Mouse (Mus musculus) hindbrain, embryonic 15.5 days (tissue): ENCODE data around the gene Gm20481. TPM values are rescaled to one million over a fixed set of nuclear protein-coding genes. Genes with fewer than 3 reads are reported as not detected.
"Not testable (repeated sequence)": the region's sequence is repeated elsewhere in the genome, so short reads cannot be mapped to it uniquely, and the experiment has no call there.

Experiments
- ATAC-seq: fragments of 200-750 bp; cut with Nextera tagmentation; 2 replicates; pipeline ENCODE4 v1.8.0; 2017; ENCODE audit warnings: low read depth, moderate number of reproducible peaks, moderate TSS enrichment; ENCODE audit not compliant: low FRiP score
- H3K27ac ChIP-seq: fragments of 300-500 bp; sonication (generic); replicated peaks from 2 replicates; pipeline ENCODE4 v1.5.1; 2015; ENCODE audit warnings: mild to moderate bottlenecking, inconsistent platforms
- H3K27me3 ChIP-seq: fragments of 300-500 bp; sonication (generic); 2 replicates; pipeline ENCODE4 v1.6.1; 2015; ENCODE audit warnings: control low read depth, inconsistent platforms
- H3K36me3 ChIP-seq: fragments of 300-500 bp; sonication (generic); 2 replicates; pipeline ENCODE4 v1.6.1; 2015; ENCODE audit warnings: control low read depth, inconsistent platforms
- H3K4me1 ChIP-seq: fragments of 300-500 bp; sonication (generic); replicated peaks from 2 replicates; pipeline ENCODE4 v1.6.1; 2015; ENCODE audit warnings: control low read depth, inconsistent platforms
- H3K4me2 ChIP-seq: fragments of 300-500 bp; sonication (generic); 2 replicates; pipeline ENCODE4 v1.6.1; 2015; ENCODE audit warnings: moderate library complexity, mild to moderate bottlenecking, inconsistent platforms
- H3K4me3 ChIP-seq: fragments of 300-500 bp; sonication (generic); 2 replicates; pipeline ENCODE4 v1.5.1; 2015; ENCODE audit warnings: mild to moderate bottlenecking, inconsistent platforms
- H3K9ac ChIP-seq: fragments of 300-500 bp; sonication (generic); 2 replicates; pipeline ENCODE4 v1.6.1; 2015; ENCODE audit warnings: inconsistent platforms
- H3K9me3 ChIP-seq: fragments of 300-500 bp; sonication (generic); 2 replicates; pipeline ENCODE4 v1.6.1; 2016; ENCODE audit warnings: control low read depth, inconsistent platforms
- WGBS: fragments of 180-500 bp; shearing (Covaris S2); methylation state at CpG from one replicate; pipeline ENCODE4 v1.1.7; 2015; 5-methylcytosine and 5-hydroxymethylcytosine counted together
- polyA plus RNA-seq: library from polyadenylated mRNA; unstranded; fragments of >200 nt; fragmentation: Nextera tagmentation; extraction: Ambion mirVana; gene quantifications from 2 replicates; pipeline ENCODE4 v1.2.1, GENCODE M21; 2015

Gene Gm20481
- polyA plus RNA-seq, 1 experiment from 2014 or later = not detected

DNA sequence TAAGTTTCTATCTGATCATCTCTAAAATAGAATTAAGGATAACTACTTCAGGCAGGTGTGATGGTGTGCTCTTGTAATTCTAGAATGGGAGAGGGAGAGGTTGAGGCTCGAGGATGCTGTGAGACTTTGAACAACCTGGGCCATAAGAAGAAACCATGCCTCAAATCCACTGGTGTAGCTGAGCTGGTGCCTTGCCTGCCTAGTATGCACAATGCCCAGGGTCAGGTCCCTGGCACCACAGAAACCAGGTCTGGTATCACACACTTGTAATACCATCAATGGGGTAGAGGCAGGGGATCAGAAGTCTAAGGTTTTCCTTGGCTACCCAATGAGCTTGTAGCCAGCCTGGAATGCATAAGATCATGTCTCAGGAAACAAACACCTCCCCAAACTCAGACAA lies 6.9 kb upstream of the Gm20481 start:
- WGBS = 53% methylated on average over 1 of the region's 1 CpGs
- H3K4me3 ChIP-seq = no peak overlapping the region
- H3K9me3 ChIP-seq = no peaks in the 10 kb centered on the region
- 0 out of 2 replicates have a peak, but pooled peaks cover 5% of the 10 kb centered on the region for H3K4me1 ChIP-seq
- H3K36me3 ChIP-seq = no peaks in the 10 kb centered on the region
- no peak overlapping the region for H3K27ac ChIP-seq
- H3K9ac ChIP-seq = no peak overlapping the region
- ATAC-seq = no peak
- no peak overlapping the region for H3K4me2 ChIP-seq
- peaks cover 29% of the 10 kb centered on the region for H3K27me3 ChIP-seq

DNA sequence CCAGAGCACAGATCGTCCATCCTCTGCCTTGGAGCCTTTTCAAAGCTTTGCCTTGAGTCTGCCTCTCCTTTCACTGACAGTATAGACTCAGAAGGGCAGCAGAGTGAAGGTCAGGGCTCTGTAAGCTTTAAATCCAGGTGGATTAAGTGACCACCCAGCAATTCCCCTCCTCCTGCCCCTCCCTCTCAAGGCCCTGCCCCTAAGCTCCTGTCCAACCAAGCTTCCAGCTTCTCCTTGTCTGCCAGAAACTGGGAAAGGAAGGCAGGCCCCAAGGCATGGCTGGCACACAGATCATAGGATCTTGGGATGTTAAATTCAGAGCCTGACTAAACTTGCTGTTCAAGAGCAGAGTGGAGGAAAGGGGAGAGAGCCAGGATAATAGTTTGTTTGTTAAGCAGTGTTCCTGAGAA lies 5.1 kb upstream of the Gm20481 start:
- H3K9me3 ChIP-seq = no peaks in the 10 kb centered on the region
- no peak overlapping the region for H3K4me3 ChIP-seq
- H3K9ac ChIP-seq = no peak overlapping the region
- 35% methylated on average over 1 of the region's 1 CpGs for WGBS
- H3K4me1 ChIP-seq = 0 out of 2 replicates have a peak, but pooled peaks cover 1% of the 10 kb centered on the region
- H3K27ac ChIP-seq = no peak overlapping the region
- H3K4me2 ChIP-seq = no peak overlapping the region
- H3K27me3 ChIP-seq = peaks cover 43% of the 10 kb centered on the region
- no peaks in the 10 kb centered on the region for H3K36me3 ChIP-seq
- no peak for ATAC-seq

DNA sequence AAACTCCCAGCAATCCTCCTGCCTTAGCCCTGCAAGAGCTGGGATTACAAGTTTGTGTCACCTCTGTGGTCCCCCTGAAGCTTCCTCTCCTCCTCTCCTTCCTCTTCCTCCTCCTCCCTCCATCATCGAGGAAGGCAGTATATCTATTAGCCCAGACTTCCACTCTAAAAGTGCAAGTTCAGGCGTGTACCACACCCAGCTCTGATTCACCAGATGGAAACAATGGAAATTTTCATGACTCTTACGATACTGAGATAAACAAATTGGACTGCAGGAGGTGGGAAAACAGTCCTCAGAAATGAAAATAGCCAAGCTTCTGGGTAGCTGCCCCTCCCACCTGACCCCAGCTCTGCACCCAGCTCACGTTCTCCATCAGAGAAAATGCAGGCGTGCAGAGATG lies 4.1 kb upstream of the Gm20481 start:
- no peak overlapping the region for H3K27ac ChIP-seq
- H3K36me3 ChIP-seq = no peaks in the 10 kb centered on the region
- no peaks in the 10 kb centered on the region for H3K9me3 ChIP-seq
- ATAC-seq = no peak
- WGBS = 85% methylated on average over 5 of the region's 5 CpGs
- no peak overlapping the region for H3K4me3 ChIP-seq
- no peak overlapping the region for H3K4me2 ChIP-seq
- H3K4me1 ChIP-seq = no peaks in the 10 kb centered on the region
- H3K9ac ChIP-seq = no peak overlapping the region
- H3K27me3 ChIP-seq = peaks cover 40% of the 10 kb centered on the region

DNA sequence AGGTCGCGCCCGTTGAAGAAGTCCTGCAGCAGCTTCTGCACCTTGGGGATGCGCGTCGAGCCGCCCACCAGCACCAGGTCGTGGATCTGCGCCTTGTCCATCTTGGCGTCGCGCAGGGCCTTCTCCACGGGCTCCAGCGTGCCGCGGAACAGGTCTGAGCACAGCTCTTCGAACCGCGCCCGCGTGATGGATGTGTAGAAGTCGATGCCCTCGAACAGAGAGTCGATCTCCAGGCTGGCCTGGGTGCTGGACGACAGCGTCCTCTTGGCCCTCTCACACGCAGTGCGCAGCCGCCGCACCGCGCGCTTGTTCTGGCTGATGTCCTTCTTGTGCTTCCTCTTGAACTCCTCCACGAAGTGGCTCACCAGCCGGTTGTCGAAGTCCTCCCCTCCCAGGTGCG lies 1.1 kb downstream of the Gm20481 start:
- not testable (repeated sequence) for H3K9ac ChIP-seq, H3K4me3 ChIP-seq, H3K27ac ChIP-seq, H3K36me3 ChIP-seq, H3K9me3 ChIP-seq, H3K4me1 ChIP-seq, H3K4me2 ChIP-seq, ATAC-seq
- peaks cover 27% of the 10 kb centered on the region for H3K27me3 ChIP-seq
- 46% methylated on average over 21 of the region's 37 CpGs for WGBS

DNA sequence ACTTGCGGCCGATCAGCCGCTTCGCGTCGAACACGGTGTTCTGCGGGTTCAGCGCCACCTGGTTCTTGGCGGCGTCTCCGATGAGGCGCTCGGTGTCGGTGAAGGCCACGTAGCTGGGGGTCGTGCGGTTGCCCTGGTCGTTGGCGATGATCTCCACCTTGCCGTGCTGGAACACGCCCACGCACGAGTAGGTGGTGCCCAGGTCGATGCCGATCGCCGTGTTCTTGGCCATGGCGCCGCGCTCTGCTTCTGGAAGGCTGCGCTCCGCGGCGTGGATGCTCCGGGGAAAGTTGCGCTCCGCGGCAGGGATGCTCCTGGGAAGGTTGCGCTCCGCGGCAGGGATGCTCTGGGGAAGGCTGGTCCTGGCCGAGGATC lies 2.0 kb downstream of the Gm20481 start:
- not testable (repeated sequence) for ATAC-seq, H3K9me3 ChIP-seq, H3K4me1 ChIP-seq, H3K27ac ChIP-seq, H3K36me3 ChIP-seq, H3K9ac ChIP-seq
- Histone ChIP-seq H3K4me2 (peak overlapping the region; percentile 80), H3K4me3 (peak overlapping the region; percentile 45), H3K27me3 (peaks cover 27% of the 10 kb centered on the region)
- 0% methylated on average over 20 of the region's 43 CpGs for WGBS

DNA sequence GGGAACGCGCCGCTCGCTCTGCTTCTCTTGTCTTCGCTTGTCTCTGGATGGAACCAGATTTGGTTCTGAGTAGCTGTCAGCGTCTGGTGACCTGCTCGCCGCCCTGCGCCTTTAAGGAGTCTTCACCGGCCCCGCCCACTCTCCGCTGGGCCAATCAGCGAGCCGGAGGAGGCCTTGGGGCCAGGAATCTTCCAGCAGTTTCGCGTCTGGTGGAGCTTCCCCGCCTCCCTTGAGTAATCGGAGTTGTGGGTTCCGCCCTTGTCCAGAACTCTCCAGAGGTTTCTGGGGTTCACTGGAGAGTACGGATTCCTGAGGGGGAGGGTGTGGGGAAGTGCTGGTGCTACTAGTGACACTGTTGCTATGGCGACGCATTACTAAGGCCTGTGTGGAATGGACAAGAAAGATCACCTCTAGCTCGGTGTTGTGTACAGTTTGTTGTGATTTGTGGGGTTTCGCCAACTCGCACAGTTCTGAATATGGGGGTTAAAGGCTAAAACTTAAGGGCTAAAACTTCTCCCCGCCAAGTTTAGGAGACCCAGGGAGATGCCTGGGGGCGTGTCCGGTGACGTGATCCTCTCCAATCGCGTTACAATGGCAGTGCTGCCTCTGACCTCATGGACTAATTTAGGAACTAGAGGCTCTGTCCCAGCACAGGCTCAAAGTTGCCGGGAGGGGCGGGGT lies 2.5 kb downstream of the Gm20481 start, which contains the start of the genes Hspa1a and Hspa1l:
Gene Hspa1a, minus strand, starts transcription at position 88 of the 681 bp plus-strand sequence.
Gene Hspa1l, plus strand, starts transcription at position 635 of the 681 bp plus-strand sequence.
- peak; percentile 95 for ATAC-seq
- H3K4me2 ChIP-seq = peak within 1 kb of the TSS; percentile 80
- not testable (repeated sequence) for H3K4me1 ChIP-seq, H3K36me3 ChIP-seq, H3K9me3 ChIP-seq, H3K27ac ChIP-seq
- peak within 1 kb of the TSS; percentile 45 for H3K4me3 ChIP-seq
- H3K27me3 ChIP-seq = peaks cover 27% of the 10 kb centered on the region
- H3K9ac ChIP-seq = 0 out of 2 replicates have a peak within 1 kb of the TSS, but pooled peaks have one; percentile 28
- WGBS = under 1% methylated on average over 31 of the region's 33 CpGs

- Histone ChIP-seq H3K4me2 (no peak overlapping the region), H3K27ac (no peak overlapping the region), H3K9ac (no peak overlapping the region), H3K4me3 (no peak overlapping the region), H3K36me3 (no peaks in the 10 kb centered on the region), H3K4me1 (peaks cover 17% of the 10 kb centered on the region), H3K27me3 (0 out of 2 replicates have a peak, but pooled peaks cover 2% of the 10 kb centered on the region), H3K9me3 (no peaks in the 10 kb centered on the region)
- WGBS = 82% methylated on average over 3 of the region's 3 CpGs
- ATAC-seq = no peak
Measured at GRCm38 (mm10) chr17:34975581-34976492, 6.1 kb downstream of the Gm20481 start.

GRCm38 (mm10) chr17:34977000-34977399 lies 7.3 kb downstream of the Gm20481 start:
- Histone ChIP-seq H3K27ac (no peak overlapping the region), H3K4me1 (peaks cover 21% of the 10 kb centered on the region), H3K4me2 (no peak overlapping the region), H3K27me3 (0 out of 2 replicates have a peak, but pooled peaks cover 2% of the 10 kb centered on the region), H3K9ac (no peak overlapping the region), H3K36me3 (no peaks in the 10 kb centered on the region), H3K9me3 (no peaks in the 10 kb centered on the region), H3K4me3 (no peak overlapping the region)
- ATAC-seq = no peak
- WGBS = 95% methylated on average over 20 of the region's 20 CpGs

GRCm38 (mm10) chr17:34978239-34978638 lies 8.5 kb downstream of the Gm20481 start:
- no peak overlapping the region for H3K9ac ChIP-seq
- H3K36me3 ChIP-seq = no peaks in the 10 kb centered on the region
- ATAC-seq = no peak
- no peak overlapping the region for H3K27ac ChIP-seq
- H3K4me1 ChIP-seq = peaks cover 25% of the 10 kb centered on the region
- H3K9me3 ChIP-seq = no peaks in the 10 kb centered on the region
- 0 out of 2 replicates have a peak, but pooled peaks cover 2% of the 10 kb centered on the region for H3K27me3 ChIP-seq
- H3K4me2 ChIP-seq = no peak overlapping the region
- 91% methylated on average over 27 of the region's 27 CpGs for WGBS
- H3K4me3 ChIP-seq = no peak overlapping the region

DNA sequence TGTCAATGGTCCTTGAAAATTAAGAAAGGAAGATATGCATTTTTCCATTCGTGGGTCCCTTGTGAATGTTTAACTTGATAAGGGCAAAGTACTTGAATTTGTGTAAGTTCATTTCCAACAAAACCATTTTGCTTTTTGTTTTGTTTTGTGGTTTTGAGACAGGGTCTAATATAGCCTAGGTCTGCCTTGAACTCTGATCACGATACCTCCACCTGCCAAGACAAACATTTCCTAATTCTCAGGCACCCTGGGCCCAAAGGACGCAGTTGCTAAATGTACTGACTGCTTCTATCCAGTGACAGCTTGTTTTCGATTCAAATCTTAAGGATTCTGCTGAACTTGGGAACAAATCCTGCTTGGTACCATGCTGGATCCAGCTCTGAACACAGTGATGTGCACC lies 9.9 kb downstream of the Gm20481 start:
- Histone ChIP-seq H3K9me3 (no peaks in the 10 kb centered on the region), H3K9ac (no peak overlapping the region), H3K4me3 (no peak overlapping the region), H3K36me3 (no peaks in the 10 kb centered on the region), H3K4me1 (peaks cover 25% of the 10 kb centered on the region), H3K27ac (no peak overlapping the region), H3K27me3 (no peaks in the 10 kb centered on the region), H3K4me2 (no peak overlapping the region)
- no peak for ATAC-seq
- 95% methylated on average over 4 of the region's 4 CpGs for WGBS

- H3K4me1 ChIP-seq = peaks cover 25% of the 10 kb centered on the region
- H3K27ac ChIP-seq = peak overlapping the region; percentile 98; the same call in 1 of the 2 replicates
- peaks cover 3% of the 10 kb centered on the region for H3K36me3 ChIP-seq
- WGBS = 14% methylated on average over 2 of the region's 2 CpGs
- peak overlapping the region; percentile 91 for H3K4me2 ChIP-seq
- H3K27me3 ChIP-seq = no peaks in the 10 kb centered on the region
- no peaks in the 10 kb centered on the region for H3K9me3 ChIP-seq
- H3K4me3 ChIP-seq = peak overlapping the region; percentile 76
- ATAC-seq = no peak
- H3K9ac ChIP-seq = peak overlapping the region; percentile 88
Measured at GRCm38 (mm10) chr17:34980655-34981054, 10.9 kb downstream of the Gm20481 start.

- Histone ChIP-seq H3K36me3 (peaks cover 14% of the 10 kb centered on the region), H3K4me1 (peaks cover 25% of the 10 kb centered on the region), H3K27me3 (no peaks in the 10 kb centered on the region), H3K27ac (peak within 1 kb of the TSS; percentile 98), H3K4me3 (peak within 1 kb of the TSS; percentile 76), H3K9me3 (no peaks in the 10 kb centered on the region), H3K9ac (peak within 1 kb of the TSS; percentile 88), H3K4me2 (peak within 1 kb of the TSS; percentile 91)
- ATAC-seq = peak; percentile 96
- under 1% methylated on average over 57 of the region's 58 CpGs for WGBS
Measured at GRCm38 (mm10) chr17:34981690-34982180, 12.0 kb downstream of the Gm20481 start, which contains the start of gene Lsm2. Gene Lsm2 (plus strand): TSS chr17:34981862.
